Mouse (Mus musculus) heart, adult 2 months (tissue): ENCODE results near the gene Glp2r.

ENCODE experiments used
- CTCF ChIP-seq: fragments of 200-600 bp; IDR thresholded peaks from 2 replicates; pipeline ENCODE4 v1.8.1; 2022; ENCODE audit warnings: antibody characterized with exemption, mild to moderate bottlenecking, moderate library complexity
- EP300 ChIP-seq: fragments of 200-500 bp; IDR thresholded peaks from 2 replicates; pipeline ENCODE4 v1.6.1; 2011; ENCODE audit warnings: low read depth, low read length, control low read depth; ENCODE audit not compliant: insufficient read depth
- POLR2A ChIP-seq: fragments of 200-500 bp; IDR thresholded peaks from 2 replicates; pipeline ENCODE4 v1.6.1; 2011; ENCODE audit warnings: mild to moderate bottlenecking, low read depth, low read length, control low read depth; ENCODE audit not compliant: insufficient read depth

DNA sequence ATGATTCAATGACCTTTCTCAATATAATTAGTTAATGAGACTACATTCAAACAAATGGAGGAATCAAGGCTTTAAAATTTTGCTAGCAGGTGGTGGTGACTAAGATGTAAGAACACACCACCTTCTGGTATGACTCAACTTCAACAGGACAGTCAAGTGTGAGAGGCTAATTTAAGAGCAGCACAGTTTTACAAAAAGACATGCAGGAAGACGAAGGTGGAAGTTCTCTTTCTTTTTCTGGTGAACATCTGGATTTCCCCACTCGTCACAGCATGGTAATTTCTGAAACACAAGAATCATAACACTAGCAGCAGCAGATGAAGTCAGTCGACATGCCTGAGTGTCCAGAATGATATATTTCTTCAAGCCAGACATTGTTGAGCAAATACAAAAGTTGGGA lies 36.4 kb downstream of the Glp2r start:
- no peak for TF ChIP-seq EP300
- no peak for TF ChIP-seq CTCF
- no peak for TF ChIP-seq POLR2A
